Mouse (Mus musculus) c-Kit-negative CD71-positive TER-119-positive erythroid progenitor cells, embryonic 14.5 days (primary cell): Measurements from ENCODE around the gene Psmb7.

Experiments
- DNase-seq: peaks from one replicate; pipeline ENCODE4 v3.0.0-alpha.2; 2013; ENCODE audit warnings: low read depth, low spot score

The Psmb7 gene

DNA sequence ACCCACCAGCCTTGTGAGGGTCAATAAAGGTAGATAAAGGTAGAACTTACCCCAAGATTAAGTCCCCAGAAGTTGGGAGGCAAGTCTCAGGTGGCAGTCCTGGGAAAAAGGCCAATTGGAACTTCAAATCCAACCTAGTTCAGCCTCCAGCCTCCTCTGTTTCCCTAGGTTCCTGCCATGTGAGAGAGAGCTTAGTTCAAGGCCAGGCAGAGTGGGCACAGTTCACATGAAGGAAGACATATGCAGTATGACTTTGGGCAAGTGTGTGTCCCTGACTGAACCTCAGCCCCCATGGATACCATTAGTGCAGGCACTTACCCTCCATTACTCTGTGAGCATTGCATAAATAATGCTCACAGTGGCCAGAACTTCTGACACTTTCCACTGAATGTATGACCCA lies 98.2 kb downstream of the Psmb7 start:
- no peak for DNase-seq

DNA sequence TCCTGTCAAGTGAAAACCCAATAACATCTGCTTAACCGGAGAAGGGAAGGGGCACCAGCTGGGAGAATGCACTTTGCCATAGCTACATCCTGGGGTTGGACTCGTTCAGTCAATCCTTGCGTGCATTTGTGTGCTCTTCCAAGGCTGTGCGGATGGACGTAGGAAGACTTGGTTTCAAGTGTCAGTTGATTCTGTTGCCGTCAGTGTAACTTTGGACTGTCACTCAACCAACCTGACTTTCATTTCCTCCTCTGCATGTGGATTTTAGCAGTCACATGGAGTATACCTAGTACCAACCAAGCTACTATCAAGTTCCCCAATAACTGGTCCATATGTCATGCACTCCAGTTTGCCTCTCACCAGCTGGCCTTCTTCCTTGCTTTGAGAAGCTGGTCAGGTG lies 98.9 kb downstream of the Psmb7 start:
- no peak for DNase-seq

DNA sequence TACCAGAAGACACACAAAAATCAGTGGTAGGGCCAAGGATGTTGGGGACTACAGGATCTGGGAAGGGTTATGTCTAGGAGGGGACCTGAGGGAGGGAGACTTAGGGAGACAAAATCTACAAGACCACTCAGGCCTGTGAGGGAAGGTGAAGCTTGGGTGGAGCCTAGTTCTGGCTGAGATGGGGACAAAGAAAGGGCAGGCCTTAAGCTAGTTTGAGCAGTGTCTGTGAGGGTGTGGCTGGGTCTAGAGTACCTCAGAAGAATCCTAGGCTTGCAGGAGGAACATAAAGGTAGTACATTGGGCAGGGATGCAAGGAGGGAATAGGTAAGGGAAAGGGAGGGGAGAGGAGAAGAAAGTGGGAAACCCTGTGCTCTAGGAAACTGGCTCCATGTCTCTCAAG lies 99.5 kb downstream of the Psmb7 start:
- DNase-seq = no peak

DNA sequence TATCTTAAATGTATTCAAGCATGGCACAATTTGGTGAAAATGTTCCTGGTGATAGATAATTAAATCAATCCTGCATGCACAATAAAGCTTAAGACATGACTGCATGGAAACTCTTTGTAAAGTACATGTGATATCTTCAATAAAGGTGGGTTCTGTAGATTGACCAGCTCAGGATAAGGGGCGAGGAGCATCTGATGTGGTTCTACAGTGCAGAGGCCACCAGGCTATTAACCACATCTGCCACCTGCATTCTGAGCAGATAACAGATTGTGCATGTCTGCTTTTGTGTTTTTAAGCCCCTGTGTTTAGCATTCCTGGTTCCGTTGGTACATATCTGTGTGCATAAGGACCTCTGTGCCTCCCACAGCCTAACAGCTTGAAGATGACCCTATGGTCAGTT lies 100.7 kb downstream of the Psmb7 start:
- DNase-seq = no peak

DNA sequence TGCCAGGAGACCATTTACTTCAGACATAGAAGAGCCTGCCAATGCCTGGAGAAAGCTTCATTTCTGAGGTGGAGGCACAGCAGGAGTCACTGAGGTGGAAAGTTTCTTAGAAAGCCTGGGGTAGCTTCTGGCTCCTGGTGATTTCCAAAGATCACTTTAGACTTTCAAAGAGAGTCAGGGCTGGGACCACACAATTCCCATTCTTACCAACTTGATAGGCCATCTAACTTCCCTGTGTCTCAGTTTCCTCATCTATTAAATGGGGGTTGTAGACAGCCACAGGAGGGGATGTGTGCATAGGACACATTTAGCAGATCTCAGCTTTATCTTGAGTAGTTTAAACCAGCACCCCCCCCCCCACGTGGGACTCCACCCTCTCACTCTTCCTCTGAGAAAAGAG lies 101.5 kb downstream of the Psmb7 start:
- no peak for DNase-seq

DNA sequence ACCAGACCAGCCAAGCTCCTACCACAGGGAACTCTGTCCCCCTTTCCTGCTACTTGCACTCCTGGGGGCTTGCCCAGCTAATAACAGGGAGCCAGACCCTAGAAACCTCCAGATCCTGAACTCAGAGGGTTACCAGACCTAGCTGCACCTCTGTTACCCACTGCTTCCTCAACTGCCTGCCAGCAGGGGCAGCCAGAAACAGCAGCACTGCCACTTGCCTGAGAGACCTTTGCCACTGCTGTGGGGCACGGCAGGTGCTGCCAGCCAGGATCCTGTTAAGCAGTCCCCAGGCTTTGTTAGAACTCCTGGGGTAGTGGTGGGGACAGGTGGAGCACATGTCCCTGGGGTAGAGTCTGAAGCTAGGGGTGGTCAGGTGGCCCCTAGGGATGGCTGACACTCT lies 102.3 kb downstream of the Psmb7 start:
- no peak for DNase-seq

DNA sequence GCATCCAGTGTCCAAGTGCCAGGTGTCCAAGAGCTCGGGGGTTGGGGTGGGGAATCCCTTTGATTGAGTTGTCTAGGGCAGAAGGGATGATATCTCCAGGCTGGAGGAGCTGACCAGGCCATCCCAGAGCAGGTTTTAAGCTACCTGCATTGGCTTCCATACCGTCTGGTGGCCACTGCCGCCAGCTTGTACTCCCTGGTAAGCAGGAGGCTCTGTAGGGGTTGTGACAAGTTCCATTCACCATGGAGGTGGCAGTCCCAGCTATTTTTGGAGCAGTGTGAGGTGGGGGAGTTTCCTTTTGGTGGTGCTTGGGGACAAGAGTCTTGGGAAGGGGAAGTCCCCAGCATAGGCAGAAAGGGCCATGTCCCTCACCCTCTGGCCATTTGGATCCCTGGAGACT lies 102.8 kb downstream of the Psmb7 start:
- no peak for DNase-seq

DNA sequence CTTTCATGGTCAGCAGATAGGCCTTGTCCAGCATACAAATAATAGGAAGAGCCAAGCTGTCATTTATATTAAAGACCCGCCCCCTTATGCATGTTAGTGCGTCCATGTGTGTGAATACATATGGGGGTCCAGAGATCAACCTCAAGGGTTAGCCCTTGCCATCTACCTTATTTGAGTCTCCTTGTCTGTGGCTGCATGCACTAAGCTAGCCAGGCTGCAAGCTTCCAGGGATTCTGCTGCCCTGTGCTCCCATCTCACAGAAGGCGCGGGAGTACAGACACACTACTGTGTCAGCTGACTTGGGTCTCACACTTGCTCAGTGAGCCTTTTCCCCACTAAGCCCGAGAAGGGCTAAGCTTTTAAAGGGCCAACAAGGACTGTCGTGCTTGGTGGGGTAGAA lies 103.2 kb downstream of the Psmb7 start:
- no peak for DNase-seq

DNA sequence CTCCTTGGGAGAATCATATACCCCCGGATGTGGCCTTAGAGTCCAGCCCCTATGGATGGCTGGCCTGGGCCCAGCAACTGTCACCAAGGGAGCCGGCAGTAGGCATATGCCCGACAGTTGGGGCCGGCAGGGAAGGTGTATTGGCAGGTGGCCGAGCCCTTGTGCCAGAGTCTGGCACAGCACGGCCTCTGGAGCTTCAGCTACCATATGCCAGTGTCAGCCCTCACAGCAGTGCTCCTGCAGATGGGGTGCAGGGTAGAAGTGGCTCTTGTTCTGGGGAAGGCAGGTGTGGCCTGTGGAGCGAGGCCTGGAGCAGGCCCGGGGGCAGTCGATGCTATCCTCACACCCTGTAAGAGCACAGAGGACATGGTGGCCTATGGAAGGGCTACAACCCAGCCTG lies 104.2 kb downstream of the Psmb7 start:
- no peak for DNase-seq
